Mouse (Mus musculus): ENCODE measurements at regions not wholly inside any gene's neighbourhood (a gene's known extent, or its start where the extent isn't known, plus 50 kb on each side); places are given as distances from the start of the nearest gene placed in this dataset.

DNA sequence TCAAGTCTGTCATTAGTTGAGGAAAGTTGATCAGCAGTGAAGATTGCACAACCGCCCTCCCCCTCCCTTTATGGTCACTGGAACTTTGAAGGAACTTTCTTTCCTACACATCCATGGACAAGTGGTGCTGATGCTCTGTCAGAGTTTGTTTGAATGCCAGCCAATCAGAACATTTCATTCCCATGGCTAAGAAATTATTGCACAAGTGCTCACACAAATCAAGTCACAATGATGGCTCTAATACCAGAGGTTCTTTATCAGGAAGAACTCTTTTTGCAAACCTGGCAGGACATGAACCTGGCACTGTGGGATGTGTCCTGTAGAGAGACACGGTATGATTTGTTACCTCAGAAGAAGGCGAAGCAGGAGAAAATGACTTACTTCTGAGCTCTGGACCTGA is 54.3 kb upstream of the Spry2 start:
- intact Hi-C loops (cut with DNase I) = no loop called here

DNA sequence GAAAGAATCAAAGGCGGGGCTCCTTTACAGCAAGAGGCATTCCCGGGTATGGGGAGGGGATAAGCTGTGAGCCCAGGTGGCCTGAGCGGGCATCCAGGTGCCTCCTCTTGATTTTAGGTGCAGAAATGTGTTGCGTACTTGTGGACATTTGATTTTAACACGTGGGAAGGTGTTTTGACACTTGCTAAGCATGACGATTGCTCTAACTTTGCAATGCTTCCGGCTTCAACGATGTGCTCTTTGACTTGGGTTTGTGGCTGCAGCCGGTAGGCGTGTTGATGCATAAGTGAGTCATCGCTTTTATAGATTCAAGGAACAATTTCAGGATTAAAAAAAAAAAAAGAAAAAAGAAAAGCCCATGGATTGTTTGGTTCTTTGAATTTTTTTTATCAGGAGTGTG is 58.5 kb upstream of the Spry2 start:
- intact Hi-C loops (cut with DNase I) = no loop called here
- DNase-seq (ENCODE audit: low spot score in 2 of 2) = peak in 1 of 2 experiments; percentile 11

More for the DNA sequence above, 54.3 kb upstream of the Spry2 start:
- no peak for DNase-seq (ENCODE audit: low spot score in 2 of 2)

DNA sequence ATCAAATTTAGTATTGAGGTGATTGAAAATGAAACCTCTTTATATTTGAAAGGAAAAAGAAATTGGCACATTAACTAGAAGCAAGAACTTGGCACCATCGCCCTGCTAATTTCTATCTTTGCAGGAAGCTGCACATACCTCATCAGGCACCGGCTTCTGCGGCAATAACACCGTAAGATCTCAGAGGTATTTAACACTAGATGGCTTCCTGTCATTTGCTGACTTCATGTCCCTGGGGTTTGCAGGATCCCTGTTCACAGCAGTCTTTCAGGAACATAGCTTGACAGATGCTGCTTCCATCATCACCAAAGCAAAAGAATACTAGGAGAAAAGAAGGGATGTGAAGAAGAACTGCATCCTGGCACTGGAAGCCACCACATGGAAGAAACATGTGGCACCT is 60.2 kb upstream of the Spry2 start:
- intact Hi-C loops (cut with DNase I) = no loop called here
- peak in 1 of 2 experiments; percentile 6 for DNase-seq (ENCODE audit: low spot score in 2 of 2)

DNA sequence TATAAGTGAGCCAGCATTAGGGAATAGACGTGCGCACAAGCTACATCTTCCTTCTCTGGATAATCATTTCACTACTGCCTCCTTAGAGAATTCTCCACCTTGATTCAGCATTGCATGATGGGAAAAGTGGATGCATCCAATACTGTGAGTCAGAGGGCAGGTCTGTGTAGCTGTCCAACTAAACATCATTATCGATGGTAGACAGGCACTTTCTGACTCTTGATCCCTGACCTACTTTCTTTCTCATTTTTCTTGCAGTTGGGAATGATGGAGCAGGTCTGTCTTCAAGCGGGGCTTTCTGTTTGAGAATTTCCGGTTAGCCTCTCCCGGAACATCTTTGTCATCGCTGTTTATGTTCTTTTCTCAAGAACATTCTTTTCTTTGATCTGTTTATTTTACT is 61.4 kb upstream of the Spry2 start:
- intact Hi-C loops (cut with DNase I) = no loop called here
- no peak for DNase-seq (ENCODE audit: low spot score in 2 of 2)

DNA sequence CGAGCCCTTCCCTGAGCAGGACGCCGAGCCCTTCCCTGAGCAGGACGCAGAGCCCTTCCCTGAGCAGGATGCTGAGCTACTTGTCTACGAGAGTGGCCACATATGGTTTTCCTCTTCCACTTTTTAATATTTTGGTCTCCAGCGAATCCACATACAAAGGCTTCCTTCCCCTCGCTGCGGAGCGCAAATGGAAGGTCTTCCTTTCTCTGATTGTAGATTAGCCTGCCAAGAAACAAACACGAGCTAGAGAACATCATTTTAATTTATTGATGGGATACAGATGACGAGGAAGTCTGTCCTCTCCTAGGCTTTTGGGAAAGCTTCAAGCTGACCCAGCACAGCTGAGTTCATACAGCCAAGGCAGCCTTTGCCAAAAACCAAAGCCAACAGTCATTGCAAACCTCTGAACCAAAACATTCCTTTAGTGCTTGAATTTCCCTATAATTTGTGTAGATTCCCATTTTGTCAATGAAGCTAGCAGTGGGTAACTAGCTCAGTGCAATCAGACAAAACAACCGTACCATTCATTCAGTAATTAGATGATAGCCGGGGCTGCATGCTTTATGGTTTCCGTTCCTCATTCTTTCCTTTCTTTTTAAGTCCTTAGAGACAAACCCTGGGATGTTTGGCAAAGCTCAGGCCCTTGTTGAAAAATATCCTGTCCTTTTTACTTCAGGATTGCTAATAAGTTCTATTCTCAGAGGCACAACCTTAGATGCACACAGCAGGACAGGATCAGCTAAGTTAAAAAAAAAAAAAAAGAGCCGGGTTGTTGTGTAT is 83.1 kb upstream of the Spry2 start:
- intact Hi-C loops (cut with DNase I) = no loop called here
- no peak for DNase-seq (ENCODE audit: low spot score in 2 of 2)

DNA sequence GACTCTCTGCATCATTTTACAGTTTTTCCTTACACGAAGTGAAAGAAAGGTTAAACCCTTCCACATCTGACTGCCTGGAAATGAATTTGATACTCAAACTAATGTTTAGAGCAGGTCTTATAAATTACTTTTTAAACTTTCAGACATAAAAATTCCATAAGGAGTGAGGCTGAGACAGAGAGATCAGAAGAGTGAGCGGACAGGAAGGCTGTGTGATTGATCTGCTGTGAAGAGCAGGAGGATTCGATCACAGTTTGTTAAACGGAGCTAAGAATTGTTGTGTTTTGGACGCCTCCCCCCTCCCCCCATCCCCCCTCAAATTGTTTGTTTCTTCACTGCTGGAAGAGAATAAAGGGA is 83.7 kb upstream of the Spry2 start:
- intact Hi-C loops (cut with DNase I) = no loop called here
- no peak for DNase-seq (ENCODE audit: low spot score in 2 of 2)

DNA sequence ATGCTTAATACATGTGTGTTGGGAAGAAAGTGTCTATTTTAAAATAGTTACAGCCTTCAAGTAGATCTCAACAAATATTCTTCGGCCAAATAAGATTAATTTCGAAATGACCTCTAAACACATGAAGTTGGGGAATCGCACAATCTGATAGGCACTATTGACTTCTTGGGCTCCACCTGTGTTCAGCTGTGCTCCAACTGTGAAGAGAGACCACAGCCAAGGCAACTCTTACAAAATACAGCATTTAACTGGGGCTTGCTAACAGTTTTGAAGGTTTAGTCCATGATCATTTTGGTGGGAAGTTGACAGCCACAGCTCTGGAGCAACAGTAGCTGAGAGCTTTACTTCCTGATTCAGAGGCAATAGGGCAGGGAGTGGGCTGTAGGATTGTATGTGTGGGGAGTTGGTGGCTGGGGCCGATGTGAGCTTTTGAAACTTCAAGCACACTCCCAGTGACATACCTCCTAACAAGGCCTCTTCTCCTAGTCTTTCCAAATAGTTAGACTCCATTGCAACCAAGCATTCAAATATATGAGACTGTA is 90.8 kb upstream of the Spry2 start:
- DNase-seq (ENCODE audit: low spot score in 2 of 2) = no peak
- intact Hi-C loops (cut with DNase I) = no loop called here

DNA sequence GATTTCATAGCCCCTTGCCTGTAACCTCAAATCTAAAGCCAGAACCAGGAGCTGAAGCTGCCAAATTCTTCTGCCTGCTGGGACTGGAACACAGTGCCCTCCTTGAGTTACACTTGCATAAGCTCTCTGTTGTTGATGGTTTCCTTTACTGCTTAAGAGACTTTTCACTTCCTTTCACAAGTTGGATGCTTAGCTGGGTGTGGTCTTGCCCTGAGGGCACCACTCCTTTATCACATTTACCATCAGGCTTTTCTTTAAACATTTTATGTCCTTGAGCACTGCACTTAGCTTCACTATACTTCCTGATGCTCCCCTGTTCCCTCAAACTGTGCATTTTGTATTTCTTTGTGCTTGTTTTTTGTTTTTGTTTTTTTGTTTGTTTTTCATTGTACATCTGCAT is 92.1 kb upstream of the Spry2 start:
- DNase-seq (ENCODE audit: low spot score in 2 of 2) = no peak
- intact Hi-C loops (cut with DNase I) = no loop called here

DNA sequence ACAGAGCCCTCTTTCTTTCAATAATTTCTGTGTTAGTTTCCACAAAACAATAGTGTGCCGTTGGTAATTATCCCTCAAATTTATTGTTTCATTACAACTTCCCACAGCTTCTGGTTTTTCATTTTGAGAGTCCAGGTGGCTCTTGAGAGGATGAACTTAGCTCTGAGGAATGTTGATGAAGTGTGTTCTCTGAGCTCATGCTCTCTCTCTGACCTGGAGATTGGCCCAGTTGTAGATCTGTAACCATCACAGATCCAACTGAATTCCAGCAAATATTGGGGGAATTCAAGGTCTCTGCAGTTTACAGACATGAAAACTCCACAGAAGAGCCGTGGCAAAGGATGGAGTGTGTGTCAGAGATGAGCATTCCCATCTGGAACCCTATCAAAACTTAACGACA is 96.5 kb upstream of the Spry2 start:
- intact Hi-C loops (cut with DNase I) = no loop called here
- no peak for DNase-seq (ENCODE audit: low spot score in 2 of 2)

DNA sequence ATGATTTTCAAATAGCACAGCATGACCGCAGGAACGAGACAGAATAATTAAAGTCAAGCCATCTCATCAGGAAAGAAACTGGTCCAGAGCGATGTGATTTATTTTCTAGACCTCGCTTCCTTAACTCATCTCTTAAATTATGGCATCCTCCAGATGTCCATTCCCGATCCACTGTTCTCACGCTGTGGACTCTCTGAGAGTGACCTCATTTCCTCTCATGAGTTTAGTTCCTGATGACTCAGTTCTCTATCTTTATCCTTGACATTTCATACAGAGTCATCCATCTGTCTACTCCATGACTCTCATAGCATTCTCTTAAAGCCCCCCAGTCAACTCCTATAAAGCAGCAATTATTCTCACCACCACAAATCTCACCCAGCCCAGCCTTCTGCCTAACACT is 103.2 kb upstream of the Spry2 start:
- peak; percentile 10 to 82 for DNase-seq (ENCODE audit: low spot score in 2 of 2)
- intact Hi-C loops (cut with DNase I) = no loop called here

DNA sequence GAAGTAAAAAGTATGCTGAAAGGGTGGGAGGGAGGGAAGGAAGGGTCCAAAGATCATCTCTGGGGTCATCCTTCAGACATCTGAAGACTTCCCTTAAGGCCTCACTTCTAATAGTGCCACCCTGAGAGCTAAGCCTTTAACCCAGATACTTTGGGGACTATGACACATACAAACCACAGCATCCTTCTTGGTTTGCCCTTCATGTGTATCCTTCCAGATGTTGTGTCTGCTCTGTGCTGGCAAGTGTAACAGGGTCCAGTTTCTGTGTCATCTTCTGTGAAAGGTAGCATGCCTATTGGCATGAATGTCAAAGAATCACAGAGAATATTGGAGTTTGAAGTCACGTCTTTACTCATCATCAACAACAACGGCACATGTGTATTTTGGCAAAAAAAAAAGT is 98.2 kb upstream of the Trim52 start:
- DNase-seq (ENCODE audit: low spot score in 2 of 2) = no peak
- intact Hi-C loops (cut with DNase I) = no loop called here

DNA sequence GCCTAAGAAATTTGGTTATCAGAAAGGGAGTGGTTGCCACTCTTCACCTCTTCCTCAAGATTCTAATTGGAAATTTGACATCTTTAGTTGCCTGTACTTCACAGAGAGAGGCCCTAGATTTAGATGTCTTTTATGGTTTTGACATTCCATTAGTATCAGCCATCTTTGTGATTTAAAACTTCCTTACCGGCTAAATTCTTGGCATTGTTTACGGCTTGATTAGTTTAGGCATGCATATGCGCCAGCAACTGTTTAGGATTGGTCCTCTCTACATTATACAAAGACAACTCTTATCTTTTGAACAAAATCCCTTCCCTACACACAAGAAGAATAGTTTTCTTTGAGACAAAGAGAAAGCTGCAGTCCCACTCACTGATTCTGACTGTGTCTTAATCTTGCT is 97.0 kb upstream of the Trim52 start:
- DNase-seq (ENCODE audit: low spot score in 2 of 2) = no peak
- intact Hi-C loops (cut with DNase I) = no loop called here

DNA sequence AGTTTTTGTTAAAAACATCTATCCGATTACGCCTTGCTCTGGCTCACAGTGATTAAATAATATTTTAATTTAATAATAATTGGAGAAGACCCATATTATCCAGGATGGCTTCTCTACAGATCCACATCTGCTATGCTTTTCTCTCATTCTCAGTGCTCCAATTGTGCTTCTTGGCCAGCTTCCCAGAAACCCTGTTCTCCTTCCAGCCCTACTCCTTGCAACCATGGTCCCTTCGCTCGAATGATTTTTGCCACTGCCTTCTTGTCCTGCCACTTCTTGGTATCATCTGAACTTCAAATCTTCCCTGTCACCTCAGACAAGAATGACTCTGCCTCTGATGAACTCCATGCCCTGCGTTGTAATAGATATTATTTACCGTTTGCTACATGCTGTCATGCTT is 95.0 kb upstream of the Trim52 start:
- intact Hi-C loops (cut with DNase I) = no loop called here
- peak in 1 of 2 experiments; percentile 25 for DNase-seq (ENCODE audit: low spot score in 2 of 2)

DNA sequence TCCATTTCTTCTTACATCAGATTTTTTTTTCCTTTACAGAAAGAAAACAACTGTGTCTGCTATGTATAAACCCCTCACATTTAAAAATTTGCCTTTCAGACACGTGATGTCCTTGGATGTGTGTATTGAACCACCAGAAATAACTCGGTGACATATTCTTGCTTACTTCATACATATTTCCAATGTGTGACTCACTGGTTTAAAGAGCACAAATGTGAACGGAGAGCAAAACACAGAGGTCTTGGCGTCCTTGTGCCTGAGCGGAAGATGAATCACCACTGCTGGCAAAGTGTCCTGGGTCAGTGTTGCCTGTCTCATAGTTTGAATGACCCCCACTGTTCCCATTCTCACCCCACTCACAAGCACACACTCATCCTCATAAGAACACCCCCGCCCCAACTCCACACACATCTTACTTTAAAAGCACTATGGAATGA is 94.0 kb upstream of the Trim52 start:
- DNase-seq (ENCODE audit: low spot score in 2 of 2) = peak; percentile 7 to 67

DNA sequence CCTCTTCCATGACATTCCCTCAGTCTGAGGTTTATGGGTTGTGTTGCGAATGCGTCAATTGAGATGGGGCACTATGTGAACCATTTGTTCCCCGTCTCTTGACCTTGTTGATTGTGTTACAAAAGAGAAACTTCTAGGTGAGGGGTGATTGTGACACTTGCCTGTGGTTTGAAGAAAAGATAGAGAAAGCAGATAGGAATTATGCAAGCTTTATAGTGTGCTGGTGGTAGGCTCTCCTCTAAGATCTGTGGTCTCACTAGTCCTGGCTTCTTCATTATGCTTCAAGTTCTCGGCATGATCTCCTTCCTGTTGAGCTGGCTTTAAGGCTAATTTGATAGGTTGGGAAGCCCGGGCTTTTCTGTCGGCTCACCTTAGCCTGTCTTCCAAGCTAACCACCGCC is 83.2 kb upstream of the Trim52 start:
- intact Hi-C loops (cut with DNase I) = no loop called here
- DNase-seq (ENCODE audit: low spot score in 2 of 2) = no peak

More for the DNA sequence above, 94.0 kb upstream of the Trim52 start:
- intact Hi-C loops (cut with DNase I) = no loop called here

DNA sequence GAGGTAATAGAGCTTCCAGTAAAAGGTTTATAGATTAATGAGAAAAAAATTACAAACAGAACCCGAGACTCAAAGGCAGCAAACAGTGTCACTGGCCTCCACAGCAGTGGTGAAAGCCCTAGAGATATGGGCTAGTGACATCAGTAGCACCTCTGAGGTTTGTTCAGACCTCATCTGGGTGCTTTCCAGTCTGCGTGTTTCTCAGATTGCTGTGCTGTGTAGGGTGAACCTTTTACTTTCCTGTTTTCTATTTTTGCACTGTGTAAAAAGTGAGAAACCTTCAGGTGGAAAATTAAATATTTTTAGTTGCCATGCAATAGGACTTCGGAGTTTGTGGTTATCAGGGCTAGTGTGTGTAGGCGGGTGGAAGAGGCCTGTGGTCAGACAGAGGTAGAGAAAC is 79.2 kb upstream of the Trim52 start:
- no peak for DNase-seq (ENCODE audit: low spot score in 2 of 2)
- intact Hi-C loops (cut with DNase I) = no loop called here

DNA sequence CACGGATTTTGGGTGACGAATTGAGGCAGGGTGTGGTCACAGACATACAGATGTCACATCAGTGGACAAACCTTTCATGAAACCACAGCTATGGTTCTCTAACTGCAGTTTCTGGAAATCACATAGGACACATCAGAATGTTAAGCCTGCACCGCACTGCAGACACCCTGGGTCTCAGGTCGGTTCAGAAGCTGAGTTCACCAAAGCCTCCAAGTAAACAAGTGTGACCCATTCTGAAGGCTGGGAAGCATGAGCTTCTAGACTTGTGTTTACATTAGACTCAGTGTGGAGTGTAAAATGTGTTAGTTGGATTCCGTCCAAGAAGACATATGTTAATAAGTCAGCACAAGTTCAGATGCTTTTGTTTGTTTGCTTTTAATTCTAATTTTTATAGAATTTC is 78.3 kb upstream of the Trim52 start:
- intact Hi-C loops (cut with DNase I) = no loop called here
- DNase-seq (ENCODE audit: low spot score in 2 of 2) = no peak

DNA sequence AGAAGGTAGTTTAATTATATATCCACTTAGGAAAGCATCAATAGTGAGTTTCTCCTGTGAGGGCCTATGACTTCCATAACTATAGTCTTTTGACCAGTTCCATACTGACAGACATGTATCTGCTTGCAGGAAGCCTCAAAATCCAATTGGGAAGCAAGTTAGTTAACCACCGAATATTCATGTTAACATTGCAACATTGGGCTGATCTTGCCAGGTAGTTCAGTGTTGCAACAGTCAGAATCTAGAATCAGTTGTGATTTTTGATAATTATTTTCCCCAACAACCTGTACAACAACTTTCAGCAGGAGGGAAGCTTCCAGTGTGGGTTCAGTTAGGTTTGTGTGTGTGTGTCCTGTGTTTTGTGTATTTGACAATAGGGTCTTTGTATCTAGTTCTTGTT is 74.9 kb upstream of the Trim52 start:
- intact Hi-C loops (cut with DNase I) = no loop called here
- no peak for DNase-seq (ENCODE audit: low spot score in 2 of 2)

DNA sequence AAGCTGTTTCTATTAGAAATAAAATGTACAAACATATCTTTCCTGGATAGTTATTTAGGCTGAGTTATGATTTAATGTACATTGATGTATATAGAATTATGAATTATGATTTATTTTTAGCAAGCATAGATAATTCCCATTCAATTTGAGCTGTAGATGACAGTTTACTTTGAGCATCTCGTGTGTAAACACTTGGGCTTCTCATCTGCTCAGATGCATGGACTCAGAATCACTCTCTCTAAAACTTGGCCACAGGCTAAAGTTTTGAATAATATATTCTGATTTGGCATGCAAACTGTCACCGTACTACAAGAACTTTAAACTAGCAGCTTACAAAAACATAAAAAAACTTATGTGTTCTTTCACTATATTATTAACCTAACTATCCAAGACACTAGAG is 72.2 kb upstream of the Trim52 start:
- DNase-seq (ENCODE audit: low spot score in 2 of 2) = no peak
- intact Hi-C loops (cut with DNase I) = no loop called here

DNA sequence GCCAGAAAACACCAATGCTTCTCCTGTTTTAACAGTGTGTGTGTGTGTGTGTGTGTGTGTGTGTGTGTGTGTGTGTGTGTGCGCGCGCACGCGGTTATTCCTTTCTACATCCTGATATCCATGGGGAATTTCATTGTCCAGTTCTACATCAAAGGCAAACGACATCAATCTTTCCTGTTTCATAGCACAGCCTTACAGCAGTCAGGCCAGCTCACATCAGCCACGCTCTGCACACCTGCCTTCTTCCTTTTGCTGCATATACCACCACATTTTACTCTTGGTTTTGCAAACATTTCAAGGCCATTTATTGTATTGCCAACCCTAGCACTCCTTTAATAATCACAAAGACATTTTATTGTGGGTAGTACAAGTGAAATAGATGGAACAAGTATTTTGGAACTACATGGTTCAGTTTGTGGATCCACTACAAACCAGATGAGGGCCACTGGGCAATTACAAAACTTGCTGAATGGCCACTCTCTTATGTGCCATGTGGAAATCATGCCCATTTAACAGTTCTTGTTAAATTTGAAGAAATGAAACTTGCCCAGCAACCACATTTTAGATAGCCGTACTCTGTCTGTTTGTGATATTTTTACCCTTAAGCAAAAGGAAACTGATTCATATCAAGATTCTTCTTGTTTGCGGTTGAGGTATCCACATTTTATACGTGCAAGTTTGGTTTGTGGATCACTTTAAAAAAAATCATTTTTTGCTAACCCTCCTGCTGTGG is 70.9 kb upstream of the Trim52 start:
- no peak for DNase-seq (ENCODE audit: low spot score in 2 of 2)
- intact Hi-C loops (cut with DNase I) = no loop called here

DNA sequence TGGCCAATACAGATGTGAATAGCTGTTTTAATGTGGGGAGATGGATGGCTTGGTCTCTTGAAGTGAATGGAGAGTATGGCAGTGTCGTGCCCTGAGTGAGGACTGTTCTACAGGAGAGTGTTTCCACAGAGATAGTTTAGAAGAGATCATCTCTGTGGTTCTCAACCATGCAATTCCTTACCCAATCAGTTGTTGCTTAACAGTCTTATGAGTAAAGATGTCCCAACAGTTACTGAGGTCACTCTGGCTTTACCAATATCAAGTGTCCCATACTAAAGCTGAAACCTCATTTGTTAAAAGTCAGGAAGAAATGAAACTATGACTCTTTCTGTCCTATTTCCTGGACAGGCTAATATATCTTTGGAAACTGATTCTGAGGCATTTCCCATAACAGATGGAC is 61.7 kb upstream of the Trim52 start:
- DNase-seq (ENCODE audit: low spot score in 2 of 2) = no peak
- intact Hi-C loops (cut with DNase I) = no loop called here
